Mouse (Mus musculus) heart, postnatal 14 days (tissue): ENCODE measurements around the gene Serpinb9g. TPM values are rescaled to one million over a fixed set of nuclear protein-coding genes. Genes with fewer than 3 reads are reported as not detected.
"Not testable (repeated sequence)": the region's sequence is repeated elsewhere in the genome, so short reads cannot be mapped to it uniquely, and the experiment has no call there.

ENCODE experiments used
- DNase-seq, 2 experiments: peaks; one replicate each; pipeline ENCODE4 v3.0.0; 2021 to 2022
- intact Hi-C: fragments of 180-260 bp; cut with DNase I; formaldehyde crosslinking; loops from one replicate; pipeline ENCODE4 v1.15.1; 2025
- long read RNA-seq, 2 experiments: library from polyadenylated mRNA; stranded (forward); transcript quantifications; one replicate each; pipeline ENCODE4 v2.0.0; 2021
- total RNA-seq, 2 experiments: library from RNA; stranded (reverse); gene quantifications; 2 replicates each; pipeline ENCODE4 v1.2.3; 2021

The Serpinb9g gene
- not detected for total RNA-seq
- long read RNA-seq, experiment 1 = 0 reads
- long read RNA-seq, experiment 2 = 0 reads

DNA sequence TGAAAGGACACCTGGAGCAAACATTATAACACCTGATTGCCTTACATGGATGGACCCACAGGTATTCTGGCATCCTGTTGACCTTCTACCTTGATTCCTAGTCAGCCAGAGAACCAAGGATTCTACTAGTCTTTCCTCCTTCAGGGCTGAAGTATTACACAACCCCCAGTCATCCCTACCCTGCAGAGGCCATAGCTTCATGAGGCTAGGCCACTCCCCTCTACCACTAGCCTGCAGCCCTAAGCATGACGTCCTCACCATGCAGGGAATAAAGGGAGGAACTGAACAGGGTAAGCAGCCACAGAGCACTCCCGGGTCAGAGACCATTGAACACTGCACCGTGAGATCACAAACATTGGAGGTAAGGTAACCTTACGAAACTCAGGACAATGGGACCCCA lies at the start of gene Serpinb9g:
Gene Serpinb9g, plus strand, starts transcription at position 301 of the 400 bp plus-strand sequence.
- intact Hi-C loops, DNase-seq: not testable (repeated sequence)

DNA sequence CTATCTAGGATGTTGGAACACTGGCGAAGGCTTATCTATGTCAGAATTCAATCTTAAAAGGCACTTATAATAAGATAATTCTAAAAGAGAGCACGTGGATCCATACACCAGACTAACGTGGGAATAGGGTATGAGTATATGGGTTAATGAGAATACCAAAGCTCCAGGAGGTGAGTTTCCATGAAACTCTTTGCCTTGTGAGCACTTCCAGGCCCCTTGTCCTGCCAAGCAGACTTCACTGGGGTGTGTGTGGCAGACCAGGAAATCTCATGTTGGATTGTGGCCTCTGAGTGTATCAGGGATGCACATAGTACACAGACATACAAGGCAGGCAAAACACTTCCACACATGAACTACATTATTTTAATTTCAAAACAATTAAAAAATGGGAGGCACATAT lies 718 bp upstream of the Serpinb9g start:
- intact Hi-C loops, DNase-seq: not testable (repeated sequence)

DNA sequence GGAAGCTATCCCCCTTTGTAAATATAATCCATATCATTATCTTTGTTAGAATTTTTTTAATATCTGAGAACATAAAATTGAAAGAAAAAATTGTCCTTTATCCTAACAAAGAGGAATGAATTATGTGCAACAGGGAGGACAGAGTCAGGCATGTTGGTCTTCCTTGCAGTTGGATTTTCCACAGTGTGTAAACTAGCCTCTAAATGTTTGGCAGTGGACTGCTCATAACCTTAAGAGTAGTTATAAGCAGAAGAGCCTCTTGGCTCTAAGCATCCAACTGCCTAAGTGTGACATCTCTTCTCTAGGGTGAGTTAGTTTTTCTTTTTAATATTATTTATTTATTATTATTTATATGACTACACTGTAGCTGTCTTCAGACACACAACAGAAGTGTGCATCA lies 40.0 kb downstream of the Serpinb9g start:
- intact Hi-C loops = no loop called here
- no peak for DNase-seq

DNA sequence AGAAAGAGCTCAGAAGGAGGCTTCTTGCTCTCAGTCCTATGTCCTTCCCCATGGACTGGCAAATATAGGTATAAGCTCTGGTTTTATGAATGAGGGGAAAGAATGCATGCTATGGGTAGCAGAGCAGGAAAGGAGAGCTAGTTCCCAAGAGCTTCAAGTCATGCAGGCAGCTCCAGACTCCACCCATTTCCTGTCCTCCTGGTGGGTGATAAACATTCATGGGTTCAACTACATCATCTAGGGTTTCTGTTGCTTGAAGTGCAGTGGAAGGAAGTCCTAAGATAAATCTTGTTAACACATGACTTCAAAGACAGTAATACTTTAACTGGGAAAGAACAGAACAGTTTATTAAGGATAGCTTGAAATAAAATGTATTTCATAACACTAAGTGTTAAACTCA lies 48.2 kb downstream of the Serpinb9g start:
- DNase-seq = no peak
- intact Hi-C loops = no loop called here

Other genes starting within 250 kb of the Serpinb9g start
- not detected for gene Serpinb9e, start 235.2 kb upstream of the Serpinb9g start, total RNA-seq
- gene Serpinb9f, start 160.7 kb upstream of the Serpinb9g start, total RNA-seq = not detected
- gene Gm11397, start 89.0 kb upstream of the Serpinb9g start, total RNA-seq = not detected
- gene Serpinb6d, start 176.6 kb downstream of the Serpinb9g start, total RNA-seq = not detected